ENCODE assay signal across 13 mouse cellular contexts in the genomic region with DNA sequence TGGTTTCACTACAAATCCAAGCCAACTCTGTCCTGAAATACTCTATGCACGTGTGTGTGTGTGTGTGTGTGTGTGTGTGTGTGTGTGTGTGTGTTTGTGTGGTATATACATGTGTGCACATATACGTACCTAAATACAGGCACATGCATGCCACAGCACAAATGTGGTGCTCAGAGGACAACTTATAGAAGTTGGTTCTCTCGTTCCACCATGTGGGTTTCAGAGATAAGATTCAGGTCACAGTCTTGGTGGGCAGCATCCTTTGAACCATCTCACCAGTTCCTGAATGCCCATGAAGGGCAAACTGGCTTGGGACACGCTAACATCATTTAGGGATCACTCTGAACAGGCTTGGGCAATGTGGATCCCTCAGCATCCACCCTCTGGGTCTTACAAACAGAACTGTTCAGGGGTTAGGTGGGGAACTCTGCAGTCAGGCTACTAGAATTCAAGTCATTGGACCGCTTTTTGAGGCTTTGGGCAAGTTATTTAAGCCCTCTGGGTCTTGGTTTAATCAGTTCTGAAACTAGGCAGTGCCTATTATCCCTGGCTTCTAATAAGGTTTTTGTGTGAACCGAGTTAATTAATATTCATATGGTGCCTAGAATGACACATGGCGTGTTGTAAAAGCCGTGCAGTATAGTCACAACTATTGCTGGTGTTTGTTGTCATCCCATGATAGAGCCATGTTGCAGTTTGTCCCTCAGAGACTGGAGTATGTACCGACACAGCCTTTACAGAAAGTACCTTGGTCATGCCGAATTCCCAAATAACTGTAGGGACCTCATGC. TPM values are rescaled to one million over a fixed set of nuclear protein-coding genes. Genes with fewer than 3 reads are reported as not detected.
DNase-seq lines count a peak whose midpoint lies in the region; ATAC-seq and TF ChIP-seq lines count a peak whose summit lies in the region.
"Had no signal": no experiment of that assay in that cellular context is flagged by ENCODE, and none has a peak within 500 bp of the region (broad histone marks: within the 10 kb centered on the region; RNA-seq: fewer than 3 reads in every experiment).

No protein-coding gene starts in this region.

- no peaks in the 10 kb centered on the region for H3K36me3 ChIP-seq in hindbrain, embryonic 16.5 days (ENCODE audit: control insufficient read depth, insufficient read depth, low read length)
- H3K36me3 ChIP-seq in hindbrain, embryonic 13.5 days: no peaks in the 10 kb centered on the region
- no peaks in the 10 kb centered on the region for H3K36me3 ChIP-seq in forebrain, embryonic 14.5 days (ENCODE audit: control insufficient read depth, insufficient read depth, low read length)
- no peaks in the 10 kb centered on the region for H3K36me3 ChIP-seq in liver, embryonic 16.5 days (ENCODE audit: control insufficient read depth, insufficient read depth)

- no peak overlapping the region for H3K4me3 ChIP-seq in hindbrain, embryonic 16.5 days (ENCODE audit: low read length)
- no peak overlapping the region for H3K4me3 ChIP-seq in hindbrain, embryonic 13.5 days
- peak overlapping the region; percentile 9; the same call in 1 of the 2 replicates for H3K4me3 ChIP-seq in forebrain, embryonic 14.5 days (ENCODE audit: low read depth, low read length)
- no peak overlapping the region; the same call in 1 of the 2 replicates for H3K4me3 ChIP-seq in liver, embryonic 16.5 days (ENCODE audit: low read depth, low read length)
- H3K4me3 ChIP-seq: myocyte had no signal

- no peak for TF ChIP-seq CTCF in brain, embryonic 14.5 days (IDR thresholded peaks at IDR 0.05; ENCODE audit: borderline replicate concordance, extremely low read depth, insufficient read depth, insufficient read length)

- WGBS in hindbrain, embryonic 16.5 days: 67% methylated on average over 10 of the region's 10 CpGs
- WGBS in hindbrain, embryonic 13.5 days: 79% methylated on average over 10 of the region's 10 CpGs
- WGBS in forebrain, embryonic 14.5 days: 45% methylated on average over 10 of the region's 10 CpGs
- WGBS in liver, embryonic 16.5 days (ENCODE audit: insufficient replicate concordance): 50% methylated on average over 10 of the region's 10 CpGs

- H3K9ac ChIP-seq in hindbrain, embryonic 16.5 days (ENCODE audit: low read depth, low read length): no peak overlapping the region
- no peak overlapping the region for H3K9ac ChIP-seq in hindbrain, embryonic 13.5 days
- no peak overlapping the region for H3K9ac ChIP-seq in forebrain, embryonic 14.5 days (ENCODE audit: low read length)
- no peak overlapping the region for H3K9ac ChIP-seq in liver, embryonic 16.5 days (ENCODE audit: low read depth, low read length)

- peak; percentile 71 for DNase-seq in brain, embryonic 14.5 days (ENCODE audit: low read depth)
- peak; percentile 63 for DNase-seq in forebrain, embryonic 14.5 days (ENCODE audit: low spot score)
- DNase-seq in kidney, postnatal 14 days: no peak
- no peak for DNase-seq in thymus, postnatal 14 days
- no peak for DNase-seq in urinary bladder, postnatal 25 days (ENCODE audit: low spot score)
- DNase-seq: adrenal gland, adult 8-10 months; lung, adult 18-20 months; lung, postnatal 36 days; retina, postnatal 1 day had no signal

- H3K9me3 ChIP-seq in hindbrain, embryonic 16.5 days (ENCODE audit: control insufficient read depth, low read length): no peaks in the 10 kb centered on the region
- H3K9me3 ChIP-seq in hindbrain, embryonic 13.5 days: no peaks in the 10 kb centered on the region
- H3K9me3 ChIP-seq in forebrain, embryonic 14.5 days (replicated peaks; ENCODE audit: control insufficient read depth, low read length): 0 out of 2 replicates have a peak, but pooled peaks cover 2% of the 10 kb centered on the region
- H3K9me3 ChIP-seq in liver, embryonic 16.5 days (replicated peaks; ENCODE audit: control insufficient read depth, low read length): no peaks in the 10 kb centered on the region

- no peak for TF ChIP-seq POLR2A in brain, embryonic 14.5 days (IDR thresholded peaks at IDR 0.05; ENCODE audit: borderline replicate concordance, extremely low read depth, insufficient read depth, insufficient read length, poor library complexity, severe bottlenecking)

- H3K4me2 ChIP-seq in hindbrain, embryonic 16.5 days (ENCODE audit: low read length): peak overlapping the region; percentile 11
- no peak overlapping the region for H3K4me2 ChIP-seq in hindbrain, embryonic 13.5 days
- H3K4me2 ChIP-seq in forebrain, embryonic 14.5 days (ENCODE audit: low read length): peak overlapping the region; percentile 48
- peak overlapping the region; percentile 46 for H3K4me2 ChIP-seq in liver, embryonic 16.5 days (ENCODE audit: low read depth, low read length)

- peaks cover 3% of the 10 kb centered on the region; the same call in 1 of the 2 replicates for H3K4me1 ChIP-seq in hindbrain, embryonic 16.5 days (ENCODE audit: control insufficient read depth, insufficient read depth, low read depth, low read length)
- peaks cover 7% of the 10 kb centered on the region for H3K4me1 ChIP-seq in hindbrain, embryonic 13.5 days (replicated peaks)
- peaks cover 20% of the 10 kb centered on the region for H3K4me1 ChIP-seq in forebrain, embryonic 14.5 days (ENCODE audit: control insufficient read depth, insufficient read depth, low read length)
- H3K4me1 ChIP-seq in liver, embryonic 16.5 days (ENCODE audit: control insufficient read depth, low read depth, low read length): peaks cover 7% of the 10 kb centered on the region

- H3K27ac ChIP-seq in hindbrain, embryonic 16.5 days (ENCODE audit: low read depth, low read length): no peak overlapping the region
- H3K27ac ChIP-seq in hindbrain, embryonic 13.5 days: no peak overlapping the region
- peak overlapping the region; percentile 41 for H3K27ac ChIP-seq in forebrain, embryonic 14.5 days (ENCODE audit: low read depth, low read length)
- H3K27ac ChIP-seq in liver, embryonic 16.5 days (ENCODE audit: low read length): no peak overlapping the region

- ATAC-seq in hindbrain, embryonic 16.5 days: no peak
- ATAC-seq in hindbrain, embryonic 13.5 days (ENCODE audit: low FRiP score): no peak
- ATAC-seq in forebrain, embryonic 14.5 days: peak; percentile 82
- no peak for ATAC-seq in liver, embryonic 16.5 days (ENCODE audit: low read depth)

- no peaks in the 10 kb centered on the region for H3K27me3 ChIP-seq in hindbrain, embryonic 16.5 days (replicated peaks; ENCODE audit: control insufficient read depth, insufficient read depth, low read length)
- no peaks in the 10 kb centered on the region for H3K27me3 ChIP-seq in hindbrain, embryonic 13.5 days
- H3K27me3 ChIP-seq in forebrain, embryonic 14.5 days (replicated peaks; ENCODE audit: control insufficient read depth, insufficient read depth, low read length): no peaks in the 10 kb centered on the region
- no peaks in the 10 kb centered on the region for H3K27me3 ChIP-seq in liver, embryonic 16.5 days (ENCODE audit: control insufficient read depth, insufficient read depth, low read depth, low read length)

RNA-seq across cellular contexts. Expression of a gene that starts 59.4 kb away (rescaled TPM):
- 0.81 and 1.4 TPM in 2 replicates for polyA plus RNA-seq in hindbrain, embryonic 16.5 days (2015; fragmentation: Nextera tagmentation; extraction: Ambion mirVana)
- polyA plus RNA-seq in hindbrain, embryonic 13.5 days (2015; fragmentation: Nextera tagmentation; extraction: Ambion mirVana): 1.2 and 2.2 TPM in 2 replicates
- polyA plus RNA-seq in brain, embryonic 14.5 days (2012; rRNA removed): 5.9 and 8.3 TPM in 2 replicates
- polyA plus RNA-seq in forebrain, embryonic 14.5 days (2014; fragmentation: Nextera tagmentation; extraction: Ambion mirVana): 0.78 and 0.97 TPM in 2 replicates
- 0.22 and 0.23 TPM in 2 replicates for polyA plus RNA-seq in liver, embryonic 16.5 days (2015; fragmentation: Nextera tagmentation; extraction: Ambion mirVana)

Comparison
In these comparisons a context has a peak if more than half of its experiments do, and no peak if none do; other contexts are left out.
1. DNase-seq: peak in brain, embryonic 14.5 days (single experiment) and forebrain, embryonic 14.5 days (single experiment); none in kidney, postnatal 14 days (single experiment), thymus, postnatal 14 days (single experiment) and urinary bladder, postnatal 25 days (single experiment).